Mouse (Mus musculus) stomach, postnatal 0 days (tissue): ENCODE results near the gene Tsen54.

Experiments
- CTCF ChIP-seq: IDR thresholded peaks from 2 replicates; pipeline ENCODE4 v1.5.1; 2016; ENCODE audit warnings: antibody characterized with exemption, low read depth, mild to moderate bottlenecking, moderate library complexity
- EP300 ChIP-seq: optimal IDR thresholded peaks from 2 replicates; pipeline ENCODE3; 2016; ENCODE audit warnings: antibody characterized with exemption

DNA sequence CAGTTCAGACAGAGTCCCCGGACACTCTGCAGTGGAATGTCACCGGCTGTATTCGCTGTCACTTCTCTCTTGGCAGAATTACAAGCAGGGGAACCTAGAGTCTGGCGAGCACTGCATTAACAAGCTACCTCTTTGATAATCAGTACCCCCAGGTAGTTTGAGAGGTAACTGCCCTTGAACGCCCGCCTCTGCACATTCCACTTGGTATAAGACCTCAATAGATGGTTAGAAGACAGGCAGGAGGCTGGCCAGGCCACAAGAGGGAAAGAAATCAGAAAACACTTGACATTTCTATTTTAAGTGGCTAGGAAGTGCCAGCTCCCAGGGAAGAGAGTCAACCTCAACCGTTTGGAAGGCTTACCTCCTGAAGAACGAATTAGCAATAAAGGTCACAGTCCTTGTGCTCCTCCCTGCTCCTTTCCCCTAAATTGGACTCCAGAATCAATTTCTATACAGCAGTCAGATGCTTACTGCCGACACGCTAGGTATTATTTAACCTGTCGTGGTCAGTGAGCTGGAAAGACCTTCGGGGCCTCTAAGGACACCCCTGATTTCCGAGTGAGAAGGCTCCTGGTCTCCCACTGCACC is 48.1 kb upstream of the Tsen54 start:
- TF ChIP-seq CTCF (0 out of 2 replicates have a peak, but pooled peaks have one; percentile 8), EP300 (no peak)
